Mouse (Mus musculus) embryo, embryonic 10.5 days (tissue): ENCODE data around the gene Cxcl14.

Source experiments
- DNase-seq: peaks from one replicate; pipeline ENCODE4 v3.0.0-alpha.2; 2015; ENCODE audit warnings: low spot score

Cxcl14 gene

DNA sequence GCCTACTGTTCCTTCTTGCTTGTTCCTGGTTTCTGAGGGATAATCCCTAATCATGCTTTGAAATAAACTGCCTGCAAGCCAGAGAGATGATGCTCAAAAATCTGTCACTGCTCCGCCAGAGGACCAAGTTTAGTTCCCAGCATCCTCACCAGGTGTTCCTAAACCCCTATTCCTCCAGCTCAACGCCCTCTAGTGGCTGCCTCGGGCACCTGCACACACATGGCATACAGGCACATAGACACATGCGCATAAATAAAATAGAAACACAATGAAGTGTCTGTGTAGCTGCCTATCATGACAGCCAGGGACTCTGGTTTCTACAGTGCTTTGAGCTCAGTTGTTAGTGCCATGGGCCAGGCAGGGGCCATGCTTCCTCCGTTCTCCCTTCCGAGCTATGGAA lies 6.4 kb downstream of the Cxcl14 start:
- DNase-seq, result no peak

- DNase-seq, result peak; percentile 29
Measured at GRCm38 (mm10) chr13:56289261-56289660, 7.1 kb downstream of the Cxcl14 start.

- DNase-seq, result no peak
Measured at GRCm38 (mm10) chr13:56288601-56289000, 7.8 kb downstream of the Cxcl14 start.

DNA sequence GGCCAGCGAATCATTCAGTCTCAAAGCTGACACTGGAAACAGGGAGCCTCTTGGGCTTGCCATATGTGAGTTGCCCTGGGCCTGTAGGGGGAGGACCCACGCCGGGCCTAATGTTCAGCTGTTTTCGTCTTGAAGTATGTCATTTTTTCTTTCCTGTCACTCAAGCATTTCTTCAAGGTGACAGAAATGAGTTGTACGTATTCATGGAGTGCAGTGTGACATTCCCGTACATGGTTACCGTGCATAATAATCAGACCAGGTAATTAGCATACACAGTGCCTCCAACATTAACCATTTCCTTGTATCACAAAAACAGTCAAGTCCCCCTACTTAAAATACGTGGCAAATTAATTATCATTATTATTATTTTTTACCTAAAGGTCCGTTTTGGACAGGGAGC lies 9.3 kb downstream of the Cxcl14 start:
- no peak for DNase-seq

DNA sequence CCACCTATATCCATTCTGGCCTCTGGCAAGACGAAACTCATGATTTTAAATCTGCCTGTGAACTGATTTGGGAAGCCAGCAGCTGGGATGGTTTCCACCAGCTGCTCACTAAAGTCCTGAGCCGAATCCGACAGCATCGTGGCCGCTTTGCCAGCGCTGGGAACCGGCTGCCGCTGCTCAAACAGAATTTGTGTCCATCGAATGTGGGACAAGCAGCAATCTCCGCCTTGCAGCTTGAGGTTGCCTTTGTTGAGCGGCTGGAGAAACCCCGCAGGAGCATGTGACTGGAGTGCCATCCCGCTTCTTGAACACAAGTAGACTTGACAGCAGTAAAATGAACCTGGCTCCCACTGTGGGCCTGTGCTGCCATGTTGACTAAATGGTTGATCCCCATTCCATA lies 13.0 kb downstream of the Cxcl14 start:
- DNase-seq, result no peak

GRCm38 (mm10) chr13:56280356-56280755 lies 16.0 kb downstream of the Cxcl14 start:
- DNase-seq, result no peak

DNA sequence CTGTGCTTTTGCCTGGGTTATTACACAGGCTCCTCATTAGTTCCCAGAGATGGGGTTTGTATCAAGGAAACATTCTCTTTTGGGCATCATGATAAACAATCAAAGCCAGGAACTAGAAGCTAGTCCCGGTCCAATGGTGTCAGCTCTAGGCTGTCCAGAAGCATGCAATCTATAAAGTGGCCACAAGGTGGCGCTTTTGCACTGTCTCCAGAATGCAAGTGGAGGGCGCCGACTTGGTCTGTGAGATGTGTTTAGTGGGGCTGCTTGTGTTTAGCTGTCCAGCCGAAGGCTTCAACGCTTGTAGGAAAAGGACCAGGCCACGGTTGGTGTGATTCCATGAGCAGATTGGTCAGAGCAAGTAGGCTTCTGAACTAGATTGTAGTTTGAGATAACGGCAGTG lies 16.9 kb downstream of the Cxcl14 start:
- peak; percentile 94 for DNase-seq

- no peak for DNase-seq
Measured at GRCm38 (mm10) chr13:56275171-56275570, 21.2 kb downstream of the Cxcl14 start.

DNA sequence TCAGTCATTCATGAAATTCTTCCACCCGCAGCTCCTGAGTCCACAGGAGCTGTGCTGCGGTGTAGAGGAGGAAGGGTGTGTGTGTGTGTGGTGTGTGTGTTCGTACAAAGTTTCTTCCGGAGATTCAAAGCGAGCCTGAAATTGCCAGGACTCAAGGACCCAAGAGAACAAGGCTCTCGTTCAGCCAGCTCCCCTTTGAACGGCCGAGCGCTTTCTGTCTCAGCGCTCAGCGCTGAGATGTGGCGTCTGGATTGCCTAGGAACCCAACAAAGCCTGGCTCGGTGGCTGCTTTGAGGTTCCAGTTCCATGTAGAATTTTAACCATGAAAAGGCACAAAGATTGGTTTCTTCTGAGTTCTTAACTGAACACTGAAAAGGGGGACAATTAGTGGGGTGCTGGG lies 26.2 kb downstream of the Cxcl14 start:
- no peak for DNase-seq

- DNase-seq, result no peak
Measured at GRCm38 (mm10) chr13:56267396-56267795, 29.0 kb downstream of the Cxcl14 start.

DNA sequence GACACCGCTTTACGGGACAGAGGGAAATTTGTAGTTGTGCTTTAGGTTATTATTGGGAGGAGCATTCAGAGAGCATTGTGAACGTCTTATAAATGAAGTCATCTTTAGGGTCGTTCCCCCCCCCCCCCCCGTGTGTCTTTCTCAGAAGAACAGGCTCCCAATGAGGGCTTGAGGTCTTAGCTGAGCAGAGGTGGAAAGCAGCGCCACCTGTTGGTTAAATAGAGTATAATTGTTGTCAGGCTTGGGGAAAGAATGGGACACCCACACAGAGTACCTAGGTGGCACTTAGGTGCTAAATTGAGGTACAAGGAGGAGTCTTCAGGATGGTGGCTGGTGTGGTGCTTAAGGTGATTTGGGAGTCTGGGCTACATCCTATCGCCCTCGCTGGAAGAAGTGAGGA lies 29.9 kb downstream of the Cxcl14 start:
- peak; percentile 77 for DNase-seq

DNA sequence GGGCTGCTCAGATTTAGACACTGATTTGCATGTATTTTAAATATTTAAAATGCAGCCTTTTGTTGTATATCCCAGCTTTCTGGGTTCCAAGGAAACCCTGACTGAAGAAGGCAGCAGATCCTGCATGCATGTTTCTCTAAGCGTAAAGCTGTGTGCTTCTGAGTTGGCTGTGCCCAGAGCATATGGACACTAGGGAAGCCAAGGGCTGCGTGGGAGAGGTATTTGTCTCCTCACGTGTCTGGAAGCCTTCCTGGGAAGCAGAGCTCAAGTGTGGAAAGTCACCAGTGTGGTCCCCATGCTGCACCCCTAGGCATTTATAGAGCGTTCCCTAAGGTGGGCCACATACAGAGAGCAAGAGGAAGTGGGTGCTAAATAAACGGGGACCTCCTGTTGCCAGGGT lies 30.7 kb downstream of the Cxcl14 start:
- no peak for DNase-seq

- no peak for DNase-seq
Measured at GRCm38 (mm10) chr13:56262269-56262668, 34.1 kb downstream of the Cxcl14 start.

- DNase-seq, result peak; percentile 61
Measured at GRCm38 (mm10) chr13:56260344-56260780, 36.0 kb downstream of the Cxcl14 start.

- no peak for DNase-seq
Measured at GRCm38 (mm10) chr13:56259926-56260250, 36.5 kb downstream of the Cxcl14 start.

DNA sequence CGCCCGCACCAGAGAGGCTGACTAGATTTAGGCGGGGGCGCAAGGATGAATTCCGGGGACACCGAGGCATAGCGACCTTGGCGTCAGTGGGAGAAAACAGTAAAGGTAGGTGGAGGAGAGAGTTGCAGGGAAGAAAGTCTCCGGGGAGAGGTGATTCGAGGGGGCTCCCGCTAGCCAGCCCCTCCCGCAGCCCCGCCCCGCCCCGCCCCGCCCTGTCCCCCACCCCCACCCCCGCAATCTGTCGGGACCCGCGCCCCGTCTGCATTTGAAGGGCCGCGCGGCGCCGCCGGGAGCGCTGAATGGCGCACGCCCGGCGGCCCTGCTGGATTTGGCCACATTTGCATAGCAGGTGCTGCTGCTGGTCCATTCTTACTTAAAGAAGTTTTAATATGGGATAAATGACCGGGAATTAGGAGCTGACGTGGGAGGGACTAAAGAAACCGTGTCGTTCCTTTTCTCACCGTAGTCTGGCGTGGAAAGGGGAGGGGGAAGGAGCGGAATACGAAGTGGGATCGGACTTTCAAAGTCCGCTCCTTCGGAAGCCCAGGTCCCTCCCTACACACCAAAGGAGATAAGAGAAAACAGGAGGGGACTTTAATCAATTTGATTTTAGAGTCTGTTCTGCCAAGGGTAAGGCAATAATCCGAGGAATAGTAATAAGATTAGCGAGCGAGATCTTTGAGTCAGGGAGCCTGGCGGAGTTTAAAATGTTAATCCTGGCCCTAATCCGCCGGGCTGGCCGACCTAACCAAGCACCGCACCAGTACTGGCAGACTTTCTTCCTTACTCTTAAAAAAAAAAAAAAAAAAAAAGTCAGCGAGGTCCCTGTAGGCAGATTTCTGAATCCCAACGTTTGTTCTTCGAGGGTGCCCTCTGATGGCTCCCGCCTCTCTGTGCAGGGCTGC lies 37.1 kb downstream of the Cxcl14 start:
- peak; percentile 55 for DNase-seq

DNA sequence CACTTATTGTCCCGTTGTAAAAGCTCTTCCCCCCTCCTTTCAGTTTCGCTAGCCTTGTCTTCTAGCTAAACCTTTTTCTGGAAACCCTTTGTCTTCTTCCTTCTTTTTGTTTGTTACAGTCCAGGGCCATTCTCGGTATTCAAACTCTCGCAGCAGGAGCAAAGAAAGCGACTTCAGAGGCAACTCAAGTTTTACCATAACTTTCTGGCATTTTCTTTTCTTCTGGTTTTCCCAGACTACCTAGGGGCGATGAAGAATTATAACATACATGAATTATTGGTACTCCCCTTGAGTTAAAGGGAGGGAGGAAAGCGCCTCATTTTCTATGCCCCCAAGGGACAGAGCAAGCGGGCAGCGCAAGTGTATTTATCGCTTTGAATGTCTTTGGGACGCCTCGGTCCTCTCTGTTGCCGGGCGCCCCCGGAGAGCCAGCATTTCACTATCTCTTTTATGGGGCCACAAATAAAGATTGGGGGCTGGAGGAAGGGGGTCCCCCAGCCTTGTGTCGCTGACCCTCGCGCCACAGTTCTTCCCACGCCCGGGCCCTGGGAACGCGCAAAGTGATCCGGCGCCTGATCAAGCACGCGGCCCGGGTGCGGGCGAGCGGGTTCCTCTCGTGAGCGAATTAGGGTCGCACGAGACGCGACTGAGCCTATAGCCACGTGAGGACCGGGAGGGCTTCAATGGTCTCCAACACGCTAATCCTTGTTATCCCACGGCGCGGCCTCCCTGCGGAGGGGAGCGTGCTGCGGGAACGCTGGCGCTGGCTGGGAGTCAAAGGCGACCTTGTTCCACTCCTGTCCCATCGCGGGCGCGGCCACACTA lies 37.9 kb downstream of the Cxcl14 start:
- DNase-seq, result peak; percentile 74

DNA sequence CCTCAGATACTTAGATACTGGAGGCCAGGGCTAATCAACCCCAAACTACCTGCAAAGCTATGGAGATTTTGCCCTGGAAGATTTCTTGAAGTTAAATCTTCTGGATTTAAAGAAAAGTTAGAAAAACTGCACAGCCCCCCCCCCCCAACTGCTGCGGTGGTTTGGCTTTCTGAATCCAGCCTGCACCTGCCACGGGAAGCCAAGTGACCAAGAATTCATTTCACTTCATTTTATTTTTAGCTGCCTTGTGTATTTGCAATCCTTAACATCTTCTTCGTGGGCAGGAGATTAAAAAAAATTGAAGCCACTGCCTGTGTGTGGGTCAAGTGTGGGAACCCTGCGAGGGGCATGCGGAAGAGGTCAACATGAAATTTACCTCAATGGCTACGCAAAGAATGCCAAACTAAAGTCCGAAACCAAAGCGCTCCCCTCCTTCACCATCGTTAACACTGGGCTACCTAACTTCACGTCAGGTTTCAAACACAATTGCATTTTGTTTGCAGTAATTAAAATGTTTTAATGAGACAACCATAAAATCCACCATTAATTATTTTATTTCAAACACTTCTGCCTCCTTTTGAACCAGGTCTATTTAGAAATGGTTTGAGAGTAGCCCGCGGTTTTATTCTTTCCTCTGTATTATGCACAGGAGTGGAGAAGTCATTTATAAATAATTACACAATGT lies 38.7 kb downstream of the Cxcl14 start:
- DNase-seq, result no peak

GRCm38 (mm10) chr13:56256716-56257299 lies 39.5 kb downstream of the Cxcl14 start:
- DNase-seq, result peak; percentile 60

- DNase-seq, result no peak
Measured at GRCm38 (mm10) chr13:56253379-56253778, 43.0 kb downstream of the Cxcl14 start.

DNA sequence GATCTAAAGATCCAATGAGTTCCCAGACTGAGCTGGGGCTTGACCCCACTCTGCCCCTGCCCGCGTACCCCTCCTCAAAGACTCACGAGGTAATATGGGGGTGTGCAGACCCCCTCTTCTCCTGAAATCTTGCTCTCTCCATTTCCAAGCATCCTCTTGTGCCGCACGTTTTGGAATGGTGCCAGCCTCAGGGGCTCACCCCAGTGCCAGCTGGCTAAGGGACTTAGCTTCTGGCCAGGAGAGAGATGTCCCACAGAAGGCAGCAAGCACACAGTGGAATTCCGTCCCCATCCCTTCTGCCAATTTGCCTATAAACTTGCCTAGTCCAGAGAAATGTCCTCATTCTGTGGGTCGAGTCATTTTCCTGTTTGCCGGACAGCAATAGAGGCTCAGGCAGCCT lies 43.6 kb downstream of the Cxcl14 start:
- no peak for DNase-seq

DNA sequence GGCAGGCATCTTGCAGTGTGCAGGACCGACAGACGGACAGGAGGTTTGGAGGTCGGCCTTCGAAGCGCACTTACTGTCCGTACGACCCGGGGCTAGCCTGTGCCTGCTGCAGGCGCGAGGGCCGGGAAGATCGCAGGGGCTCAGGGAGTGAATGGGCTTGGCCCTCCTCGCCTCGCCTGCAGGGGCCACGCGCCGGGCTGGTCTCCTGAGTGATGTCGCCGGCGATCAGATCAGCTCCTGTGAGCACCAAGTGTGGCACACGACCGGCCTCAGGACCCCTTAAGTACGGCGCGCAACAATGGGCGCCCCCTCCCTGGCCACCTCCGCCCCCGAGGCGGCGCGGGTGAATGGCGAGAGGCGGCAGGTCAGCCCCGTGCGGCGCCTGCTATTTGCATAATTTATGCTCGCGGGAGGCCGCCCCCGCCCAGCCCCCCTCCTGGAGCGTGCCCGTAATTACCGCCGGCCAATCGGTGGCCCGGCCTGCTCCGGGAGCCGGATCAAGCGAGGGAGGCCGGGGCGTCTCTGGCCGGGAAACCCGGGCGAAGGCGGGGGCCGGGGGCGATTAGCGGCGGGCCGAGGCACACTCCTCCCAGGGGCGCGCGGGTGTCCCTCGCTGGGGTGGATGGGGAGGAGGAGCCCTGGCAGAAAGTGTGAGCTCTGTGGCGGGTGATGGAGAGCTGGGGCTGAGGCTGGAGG lies 44.3 kb downstream of the Cxcl14 start, which contains the start of gene Neurog1:
TSS of gene Neurog1 (minus strand) at position 240 of the 696 bp plus-strand sequence.
- peak; percentile 81 for DNase-seq
